Mouse (Mus musculus): ENCODE measurements around the gene Pcif1. TPM values are rescaled to one million over a fixed set of nuclear protein-coding genes. Genes with fewer than 3 reads are reported as not detected.
A peak's percentile ranks its signal among the peaks of the same experiment; 100 is the strongest.

The Pcif1 gene
- 53.4 and 54.5 TPM in 2 replicates for polyA plus RNA-seq (2015; fragmentation: Nextera tagmentation; extraction: Ambion mirVana)

DNA sequence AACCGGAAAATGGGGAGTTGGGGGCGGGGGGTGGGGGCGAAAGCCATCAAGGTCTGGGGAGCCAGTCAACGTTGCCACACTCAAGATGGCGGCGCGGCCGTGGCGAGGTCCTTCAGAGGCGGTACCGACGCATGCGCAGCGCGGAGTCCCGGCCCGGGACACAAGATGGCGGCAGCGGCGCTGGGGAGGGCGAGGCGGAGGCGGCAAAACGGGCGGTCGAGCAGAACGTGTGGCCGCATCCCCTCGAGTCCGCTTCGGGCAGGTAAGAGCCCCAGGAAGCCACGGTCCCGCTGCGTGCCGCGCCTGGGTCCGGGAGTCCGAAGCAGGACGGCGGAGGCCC lies at the start of gene Pcif1:
TSS of gene Pcif1 (plus strand) at position 77 of the 340 bp plus-strand sequence.
- ATAC-seq (replicated peaks; ENCODE audit: extremely low read depth, insufficient read depth, low FRiP score): peak; percentile 85

DNA sequence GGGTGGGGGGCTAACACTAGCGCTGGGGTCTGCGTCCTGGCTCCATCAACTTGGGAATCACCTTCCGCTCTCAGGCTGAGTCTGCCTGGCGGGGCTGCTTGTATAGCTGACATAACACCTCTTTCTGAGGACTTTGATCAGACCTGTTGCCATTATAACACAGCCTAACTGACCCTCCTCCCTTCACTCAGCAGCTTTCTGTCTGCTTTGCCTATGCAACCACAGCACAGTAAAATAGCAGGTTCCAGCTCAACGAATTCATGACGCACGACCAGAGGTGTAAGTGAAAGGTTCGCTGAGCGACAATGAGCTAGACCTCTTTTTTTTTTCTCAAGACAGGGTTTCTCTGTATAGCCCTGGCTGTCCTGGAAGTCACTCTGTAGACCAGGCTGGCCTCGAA lies 48.1 kb upstream of the Pcif1 start:
- Histone ChIP-seq H3K4me3 (ENCODE audit: low read length) (no peak overlapping the region), H3K4me1 (ENCODE audit: control insufficient read depth, insufficient read depth, low read length) (peaks cover 15% of the 10 kb centered on the region), H3K4me2 (ENCODE audit: low read depth, low read length) (no peak overlapping the region), H3K27ac (ENCODE audit: low read length) (no peak overlapping the region), H3K9me3 (replicated peaks; ENCODE audit: control insufficient read depth, low read length) (no peaks in the 10 kb centered on the region), H3K9ac (ENCODE audit: low read length) (no peak overlapping the region), H3K36me3 (ENCODE audit: control insufficient read depth, insufficient read depth) (peaks cover 15% of the 10 kb centered on the region), H3K27me3 (ENCODE audit: control insufficient read depth, insufficient read depth, low read length) (no peaks in the 10 kb centered on the region)
- 82% methylated on average over 10 of the region's 10 CpGs for WGBS
- no peak for ATAC-seq (replicated peaks; ENCODE audit: extremely low read depth, insufficient read depth, low FRiP score)

More for the DNA sequence above, at the start of gene Pcif1:
- WGBS: under 1% methylated on average over 39 of the region's 40 CpGs
- Histone ChIP-seq H3K4me3 (ENCODE audit: low read length) (peak within 1 kb of the TSS; percentile 94), H3K4me2 (ENCODE audit: low read depth, low read length) (peak within 1 kb of the TSS; percentile 89), H3K9me3 (replicated peaks; ENCODE audit: control insufficient read depth, low read length) (no peaks in the 10 kb centered on the region), H3K36me3 (ENCODE audit: control insufficient read depth, insufficient read depth) (peaks cover 13% of the 10 kb centered on the region), H3K9ac (ENCODE audit: low read length) (peak within 1 kb of the TSS; percentile 100), H3K27ac (ENCODE audit: low read length) (peak within 1 kb of the TSS; percentile 100), H3K27me3 (ENCODE audit: control insufficient read depth, insufficient read depth, low read length) (no peaks in the 10 kb centered on the region), H3K4me1 (ENCODE audit: control insufficient read depth, insufficient read depth, low read length) (peaks cover 25% of the 10 kb centered on the region)

DNA sequence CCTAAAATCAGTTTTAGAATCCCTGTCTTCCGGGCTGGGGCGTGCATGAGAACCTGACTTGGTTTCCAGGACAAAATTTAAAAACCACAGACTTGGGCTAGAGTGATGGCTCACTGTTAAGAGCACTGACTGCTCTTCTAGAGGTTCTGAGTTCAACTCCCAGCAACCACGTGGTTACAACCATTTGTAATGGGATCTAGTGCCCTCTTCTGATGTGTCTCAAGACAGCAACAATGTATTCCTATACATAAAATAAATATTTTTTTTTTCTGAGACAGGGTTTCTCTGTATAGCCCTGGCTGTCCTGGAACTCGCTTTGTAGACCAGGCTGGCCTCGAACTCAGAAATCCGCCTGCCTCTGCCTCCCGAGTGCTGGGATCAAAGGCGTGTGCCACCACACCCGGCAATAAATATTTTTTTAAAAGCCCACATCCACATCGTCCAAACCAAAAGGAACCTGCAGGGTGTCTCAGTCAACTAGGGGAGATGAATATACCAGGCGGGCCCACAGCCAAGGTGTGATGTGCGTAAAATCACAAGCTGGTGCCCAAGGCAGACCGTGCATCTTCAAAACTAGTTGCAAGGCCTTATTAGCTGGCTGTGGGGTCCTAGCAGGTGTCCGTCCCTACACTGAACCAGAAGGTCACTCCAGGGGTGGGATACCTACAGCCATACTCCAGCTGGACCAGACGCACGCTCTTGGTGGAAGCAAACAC lies 46.9 kb upstream of the Pcif1 start:
- Histone ChIP-seq H3K27ac (ENCODE audit: low read length) (peak overlapping the region; percentile 99), H3K9ac (ENCODE audit: low read length) (peak overlapping the region; percentile 89), H3K27me3 (ENCODE audit: control insufficient read depth, insufficient read depth, low read length) (no peaks in the 10 kb centered on the region), H3K36me3 (ENCODE audit: control insufficient read depth, insufficient read depth) (peaks cover 18% of the 10 kb centered on the region), H3K4me2 (ENCODE audit: low read depth, low read length) (peak overlapping the region; percentile 97), H3K4me3 (ENCODE audit: low read length) (peak overlapping the region; percentile 75), H3K4me1 (ENCODE audit: control insufficient read depth, insufficient read depth, low read length) (peaks cover 15% of the 10 kb centered on the region), H3K9me3 (replicated peaks; ENCODE audit: control insufficient read depth, low read length) (no peaks in the 10 kb centered on the region)
- 55% methylated on average over 16 of the region's 16 CpGs for WGBS
- ATAC-seq (replicated peaks; ENCODE audit: extremely low read depth, insufficient read depth, low FRiP score): no peak

DNA sequence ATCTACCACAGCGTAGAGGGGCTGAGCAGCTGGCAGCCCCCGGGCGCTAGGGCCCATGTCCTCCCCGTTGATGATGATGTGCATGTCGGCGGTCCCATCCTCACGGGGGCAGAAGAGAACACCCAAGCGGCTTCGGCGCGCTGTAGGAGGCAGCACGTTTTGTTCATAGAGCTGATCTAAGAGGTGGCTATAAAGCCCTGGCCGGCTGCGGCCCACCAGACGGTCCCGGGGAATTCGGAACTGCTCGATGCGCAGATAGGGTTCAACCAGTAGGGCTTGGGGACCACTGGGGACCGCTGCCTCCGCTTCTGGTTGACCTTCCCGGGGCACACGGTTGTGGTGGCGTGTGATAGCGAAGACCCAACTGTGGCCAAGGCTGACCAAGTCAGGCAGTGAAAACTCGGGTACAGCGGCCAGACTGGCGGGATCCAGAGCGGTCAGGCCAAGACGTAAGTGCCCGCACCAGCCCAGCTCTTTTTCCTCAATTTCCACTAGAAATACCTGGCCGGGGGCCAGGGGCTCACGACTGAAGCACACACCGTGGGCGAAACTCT lies 46.3 kb upstream of the Pcif1 start, which contains the start of gene Ctsa:
TSS of gene Ctsa (plus strand) at position 126 of the 554 bp plus-strand sequence.
- Histone ChIP-seq H3K36me3 (ENCODE audit: control insufficient read depth, insufficient read depth) (peaks cover 18% of the 10 kb centered on the region), H3K4me2 (ENCODE audit: low read depth, low read length) (peak within 1 kb of the TSS; percentile 97), H3K9ac (ENCODE audit: low read length) (peak within 1 kb of the TSS; percentile 89), H3K4me3 (ENCODE audit: low read length) (peak within 1 kb of the TSS; percentile 75), H3K9me3 (replicated peaks; ENCODE audit: control insufficient read depth, low read length) (no peaks in the 10 kb centered on the region), H3K4me1 (ENCODE audit: control insufficient read depth, insufficient read depth, low read length) (peaks cover 15% of the 10 kb centered on the region), H3K27me3 (ENCODE audit: control insufficient read depth, insufficient read depth, low read length) (no peaks in the 10 kb centered on the region), H3K27ac (ENCODE audit: low read length) (peak within 1 kb of the TSS; percentile 99)
- ATAC-seq (replicated peaks; ENCODE audit: extremely low read depth, insufficient read depth, low FRiP score): peak; percentile 79
- WGBS: under 1% methylated on average over 35 of the region's 35 CpGs

DNA sequence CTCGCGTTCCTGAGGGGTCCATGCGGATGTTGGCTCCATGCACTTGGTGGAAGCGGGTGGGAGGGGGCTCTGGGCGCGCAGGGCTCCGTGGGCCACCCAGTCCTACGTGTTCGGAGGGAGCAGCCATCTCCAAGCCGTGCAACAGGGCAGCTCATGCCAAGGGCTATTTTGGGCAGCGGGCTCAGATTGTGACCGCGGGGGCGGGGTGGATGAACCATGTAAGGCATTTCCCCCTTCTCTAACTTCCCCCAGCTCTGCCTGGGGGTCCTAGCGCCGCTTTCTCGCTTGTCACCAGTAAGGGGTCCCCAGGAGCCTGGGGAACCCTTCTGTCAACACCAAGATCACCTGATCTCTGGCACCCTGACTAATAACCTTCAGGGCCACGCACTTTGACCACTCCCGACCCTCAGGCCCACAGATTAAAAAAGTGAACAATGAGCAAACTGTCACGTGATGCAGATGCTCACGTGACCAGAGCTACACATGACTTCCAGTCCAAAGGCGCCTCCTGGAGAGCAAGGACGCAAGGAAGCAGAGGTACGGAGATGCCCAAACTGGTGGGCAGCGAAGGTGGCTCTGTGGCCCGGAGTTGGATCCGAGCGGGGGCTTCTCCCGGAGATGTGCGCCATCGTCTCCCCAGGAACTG lies 45.7 kb upstream of the Pcif1 start, which contains the start of gene Neurl2:
TSS of gene Neurl2 (minus strand) at position 143 of the 646 bp plus-strand sequence.
- Histone ChIP-seq H3K4me3 (ENCODE audit: low read length) (peak within 1 kb of the TSS; percentile 75), H3K4me2 (ENCODE audit: low read depth, low read length) (peak within 1 kb of the TSS; percentile 97), H3K9me3 (replicated peaks; ENCODE audit: control insufficient read depth, low read length) (no peaks in the 10 kb centered on the region), H3K4me1 (ENCODE audit: control insufficient read depth, insufficient read depth, low read length) (peaks cover 15% of the 10 kb centered on the region), H3K27me3 (ENCODE audit: control insufficient read depth, insufficient read depth, low read length) (no peaks in the 10 kb centered on the region), H3K9ac (ENCODE audit: low read length) (peak within 1 kb of the TSS; percentile 89), H3K36me3 (ENCODE audit: control insufficient read depth, insufficient read depth) (peaks cover 24% of the 10 kb centered on the region), H3K27ac (ENCODE audit: low read length) (peak within 1 kb of the TSS; percentile 99)
- WGBS: 0% methylated on average over 31 of the region's 31 CpGs
- peak; percentile 91 for ATAC-seq (replicated peaks; ENCODE audit: extremely low read depth, insufficient read depth, low FRiP score)

DNA sequence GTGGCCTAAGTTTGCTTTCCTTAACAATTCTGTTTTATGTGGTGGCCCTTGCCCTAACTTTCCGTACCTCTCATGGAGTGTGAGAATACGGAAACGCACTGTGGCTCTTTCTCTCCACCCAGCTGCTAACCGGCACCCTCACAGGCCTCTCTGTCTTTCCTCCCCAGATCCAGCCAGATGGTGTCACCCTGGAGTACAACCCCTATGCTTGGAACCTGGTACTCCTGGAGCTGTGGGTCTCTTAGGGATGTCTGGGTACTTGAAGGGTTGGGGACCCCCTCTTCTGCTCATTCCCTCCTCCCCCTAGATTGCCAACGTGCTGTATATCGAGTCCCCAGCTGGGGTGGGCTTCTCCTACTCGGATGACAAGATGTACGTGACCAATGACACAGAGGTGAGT lies 44.6 kb upstream of the Pcif1 start:
- Histone ChIP-seq H3K9me3 (replicated peaks; ENCODE audit: control insufficient read depth, low read length) (no peaks in the 10 kb centered on the region), H3K4me1 (ENCODE audit: control insufficient read depth, insufficient read depth, low read length) (peaks cover 15% of the 10 kb centered on the region), H3K27ac (ENCODE audit: low read length) (peak overlapping the region; percentile 99), H3K4me3 (ENCODE audit: low read length) (peak overlapping the region; percentile 75), H3K4me2 (ENCODE audit: low read depth, low read length) (peak overlapping the region; percentile 97), H3K27me3 (ENCODE audit: control insufficient read depth, insufficient read depth, low read length) (no peaks in the 10 kb centered on the region), H3K9ac (ENCODE audit: low read length) (peak overlapping the region; percentile 89), H3K36me3 (ENCODE audit: control insufficient read depth, insufficient read depth) (peaks cover 35% of the 10 kb centered on the region)
- 40% methylated on average over 8 of the region's 8 CpGs for WGBS
- no peak for ATAC-seq (replicated peaks; ENCODE audit: extremely low read depth, insufficient read depth, low FRiP score)

DNA sequence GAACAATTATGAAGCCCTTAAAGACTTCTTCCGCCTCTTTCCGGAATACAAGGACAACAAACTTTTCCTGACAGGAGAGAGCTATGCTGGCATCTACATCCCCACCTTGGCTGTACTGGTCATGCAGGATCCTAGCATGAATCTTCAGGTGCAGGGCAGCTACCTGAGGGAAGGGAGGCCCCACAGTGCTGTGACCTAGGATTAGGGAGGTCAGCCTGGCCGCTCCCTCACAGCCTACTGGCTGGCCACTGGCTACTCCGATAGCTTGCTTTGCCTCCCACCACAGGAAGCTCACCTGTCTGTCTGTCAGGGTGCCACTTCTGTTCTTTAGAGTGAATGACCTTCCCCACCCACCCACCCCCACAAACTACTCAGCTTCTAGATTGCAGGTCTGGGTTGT lies 43.9 kb upstream of the Pcif1 start:
- WGBS: 90% methylated on average over 4 of the region's 4 CpGs
- Histone ChIP-seq H3K4me3 (ENCODE audit: low read length) (peak overlapping the region; percentile 75; the same call in 1 of the 2 replicates), H3K9ac (ENCODE audit: low read length) (0 out of 2 replicates have a peak overlapping the region, but pooled peaks have one; percentile 89), H3K36me3 (ENCODE audit: control insufficient read depth, insufficient read depth) (peaks cover 38% of the 10 kb centered on the region), H3K27me3 (ENCODE audit: control insufficient read depth, insufficient read depth, low read length) (no peaks in the 10 kb centered on the region), H3K27ac (ENCODE audit: low read length) (no peak overlapping the region), H3K9me3 (replicated peaks; ENCODE audit: control insufficient read depth, low read length) (no peaks in the 10 kb centered on the region), H3K4me1 (ENCODE audit: control insufficient read depth, insufficient read depth, low read length) (peaks cover 15% of the 10 kb centered on the region), H3K4me2 (ENCODE audit: low read depth, low read length) (peak overlapping the region; percentile 97; the same call in 1 of the 2 replicates)
- ATAC-seq (replicated peaks; ENCODE audit: extremely low read depth, insufficient read depth, low FRiP score): no peak

DNA sequence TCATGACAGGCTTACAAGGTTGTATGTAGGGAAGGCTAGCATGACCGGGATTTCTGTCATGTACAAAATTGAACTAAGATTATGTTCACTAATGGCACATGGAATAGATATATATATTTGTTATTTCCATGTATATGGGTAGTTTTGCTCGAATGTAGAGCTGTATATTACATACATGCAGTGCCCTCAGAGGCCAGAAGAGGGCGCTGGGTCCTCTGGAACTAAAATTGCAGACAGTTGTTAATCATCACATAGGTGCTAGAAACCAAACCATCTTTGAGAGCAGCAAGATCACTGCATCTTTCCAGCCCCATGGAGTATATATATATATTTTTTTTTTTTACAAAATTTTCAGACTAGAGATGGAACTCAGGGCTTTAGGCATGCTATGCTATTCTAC lies 33.3 kb upstream of the Pcif1 start:
- ATAC-seq (replicated peaks; ENCODE audit: extremely low read depth, insufficient read depth, low FRiP score): no peak
- no peak overlapping the region for H3K4me2 ChIP-seq (ENCODE audit: low read depth, low read length)
- no peak overlapping the region for H3K9ac ChIP-seq (ENCODE audit: low read length)
- no peak overlapping the region for H3K4me3 ChIP-seq (ENCODE audit: low read length)
- H3K4me1 ChIP-seq (ENCODE audit: control insufficient read depth, insufficient read depth, low read length): no peaks in the 10 kb centered on the region
- H3K36me3 ChIP-seq (ENCODE audit: control insufficient read depth, insufficient read depth): no peaks in the 10 kb centered on the region; the same call in 1 of the 2 replicates
- H3K9me3 ChIP-seq (replicated peaks; ENCODE audit: control insufficient read depth, low read length): no peaks in the 10 kb centered on the region
- H3K27me3 ChIP-seq (ENCODE audit: control insufficient read depth, insufficient read depth, low read length): no peaks in the 10 kb centered on the region
- WGBS: 55% methylated on average over 3 of the region's 3 CpGs
- H3K27ac ChIP-seq (ENCODE audit: low read length): no peak overlapping the region

DNA sequence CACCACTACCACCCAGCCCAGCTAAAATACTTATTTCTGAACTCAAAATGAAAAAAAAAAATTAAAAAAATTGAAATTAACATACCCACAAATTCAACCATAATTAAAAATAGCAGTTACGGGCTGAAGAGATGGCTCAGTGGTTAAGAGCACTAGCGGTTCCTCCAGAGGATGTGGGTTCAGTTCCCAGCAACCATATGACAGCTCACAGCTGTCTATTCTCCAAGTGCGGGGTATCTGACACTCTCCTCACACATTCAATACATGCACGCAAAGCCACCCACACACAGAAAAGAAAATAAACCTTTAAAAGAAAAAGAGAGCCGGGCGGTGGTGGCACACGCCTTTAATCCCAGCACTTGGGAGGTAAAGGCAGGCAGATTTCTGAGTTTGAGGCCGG lies 29.0 kb upstream of the Pcif1 start:
- 75% methylated on average over 8 of the region's 8 CpGs for WGBS
- Histone ChIP-seq H3K27me3 (ENCODE audit: control insufficient read depth, insufficient read depth, low read length) (peaks cover 12% of the 10 kb centered on the region), H3K4me2 (ENCODE audit: low read depth, low read length) (no peak overlapping the region), H3K27ac (ENCODE audit: low read length) (no peak overlapping the region), H3K36me3 (ENCODE audit: control insufficient read depth, insufficient read depth) (no peaks in the 10 kb centered on the region), H3K4me3 (ENCODE audit: low read length) (no peak overlapping the region), H3K9ac (ENCODE audit: low read length) (no peak overlapping the region), H3K9me3 (replicated peaks; ENCODE audit: control insufficient read depth, low read length) (no peaks in the 10 kb centered on the region), H3K4me1 (ENCODE audit: control insufficient read depth, insufficient read depth, low read length) (no peaks in the 10 kb centered on the region)
- no peak for ATAC-seq (replicated peaks; ENCODE audit: extremely low read depth, insufficient read depth, low FRiP score)
